Mouse (Mus musculus): ENCODE results near the gene Ly6g. TPM values are rescaled to one million over a fixed set of nuclear protein-coding genes. Genes with fewer than 3 reads are reported as not detected.

Ly6g gene
- polyA plus RNA-seq (2017; shearing (Covaris generic)) = not detected

GRCm38 (mm10) chr15:75154940-75155339 is at the start of gene Ly6g:
Ly6g (plus strand) TSS chr15:75155240.

GRCm38 (mm10) chr15:75111861-75112630 is 43.0 kb upstream of the Ly6g start, which contains the start of gene Ly6c2:
Ly6c2 (minus strand) TSS chr15:75111970.

Other genes starting within 250 kb of the Ly6g start
- gene Ly6i, start 171.8 kb upstream of the Ly6g start, polyA plus RNA-seq (2017; shearing (Covaris generic)) = 1.6 TPM
- 1,290 TPM for gene Ly6a, start 157.2 kb upstream of the Ly6g start, polyA plus RNA-seq (2017; shearing (Covaris generic))
- gene Ly6c1, start 106.4 kb upstream of the Ly6g start, polyA plus RNA-seq (2017; shearing (Covaris generic)) = 248 TPM
- gene Ly6c2, start 43.3 kb upstream of the Ly6g start, polyA plus RNA-seq (2017; shearing (Covaris generic)) = 49.3 TPM
- not detected for gene BC025446, start 61.1 kb downstream of the Ly6g start, polyA plus RNA-seq (2017; shearing (Covaris generic))
- gene Ly6f, start 113.2 kb downstream of the Ly6g start, polyA plus RNA-seq (2017; shearing (Covaris generic)) = not detected